Mouse (Mus musculus): ENCODE data around the gene Sall4. TPM values are rescaled to one million over a fixed set of nuclear protein-coding genes. Genes with fewer than 3 reads are reported as not detected.

Sall4 gene
- polyA plus RNA-seq, 1 experiment from 2014 or later = 0.09 TPM

- no peak for ATAC-seq (ENCODE audit: low FRiP score, low TSS enrichment)
- H3K4me3 ChIP-seq (ENCODE audit: low read length) = no peak overlapping the region
- H3K9me3 ChIP-seq (ENCODE audit: low read length) = 0 out of 2 replicates have a peak, but pooled peaks cover 3% of the 10 kb centered on the region
- H3K36me3 ChIP-seq (ENCODE audit: insufficient read depth, low read length) = no peaks in the 10 kb centered on the region
- no peak overlapping the region for H3K4me2 ChIP-seq (replicated peaks; ENCODE audit: low read depth, low read length)
- no peak overlapping the region for H3K27ac ChIP-seq (ENCODE audit: low read length)
- WGBS = 13% methylated on average over 9 of the region's 9 CpGs
- H3K4me1 ChIP-seq (ENCODE audit: insufficient read depth, low read length) = no peaks in the 10 kb centered on the region
- no peaks in the 10 kb centered on the region; the same call in 1 of the 2 replicates for H3K27me3 ChIP-seq (ENCODE audit: insufficient read depth, low read length)
- H3K9ac ChIP-seq (replicated peaks; ENCODE audit: low read length) = no peak overlapping the region
Measured at GRCm38 (mm10) chr2:168780024-168780423, 12.3 kb upstream of the Sall4 start.

GRCm38 (mm10) chr2:168777481-168777880, 9.7 kb upstream of the Sall4 start:
- no peak overlapping the region for H3K4me2 ChIP-seq (replicated peaks; ENCODE audit: low read depth, low read length)
- H3K9me3 ChIP-seq (ENCODE audit: low read length) = 0 out of 2 replicates have a peak, but pooled peaks cover 3% of the 10 kb centered on the region
- no peak overlapping the region for H3K4me3 ChIP-seq (ENCODE audit: low read length)
- H3K27ac ChIP-seq (ENCODE audit: low read length) = no peak overlapping the region
- no peaks in the 10 kb centered on the region for H3K4me1 ChIP-seq (ENCODE audit: insufficient read depth, low read length)
- ATAC-seq (ENCODE audit: low FRiP score, low TSS enrichment) = no peak
- no peaks in the 10 kb centered on the region for H3K36me3 ChIP-seq (ENCODE audit: insufficient read depth, low read length)
- no peak overlapping the region for H3K9ac ChIP-seq (replicated peaks; ENCODE audit: low read length)
- H3K27me3 ChIP-seq (ENCODE audit: insufficient read depth, low read length) = no peaks in the 10 kb centered on the region; the same call in 1 of the 2 replicates

- ATAC-seq (ENCODE audit: low FRiP score, low TSS enrichment) = no peak
- Histone ChIP-seq H3K4me1 (ENCODE audit: insufficient read depth, low read length) (no peaks in the 10 kb centered on the region), H3K36me3 (ENCODE audit: insufficient read depth, low read length) (no peaks in the 10 kb centered on the region), H3K4me2 (replicated peaks; ENCODE audit: low read depth, low read length) (no peak overlapping the region), H3K9ac (replicated peaks; ENCODE audit: low read length) (no peak overlapping the region), H3K4me3 (ENCODE audit: low read length) (no peak overlapping the region), H3K9me3 (ENCODE audit: low read length) (0 out of 2 replicates have a peak, but pooled peaks cover 3% of the 10 kb centered on the region), H3K27me3 (ENCODE audit: insufficient read depth, low read length) (peaks cover 8% of the 10 kb centered on the region; the same call in 1 of the 2 replicates), H3K27ac (ENCODE audit: low read length) (no peak overlapping the region)
- 90% methylated on average over 3 of the region's 3 CpGs for WGBS
Measured at GRCm38 (mm10) chr2:168776238-168776637, 8.5 kb upstream of the Sall4 start.

- ATAC-seq (ENCODE audit: low FRiP score, low TSS enrichment) = no peak
- no peak overlapping the region for H3K4me3 ChIP-seq (ENCODE audit: low read length)
- no peak overlapping the region for H3K27ac ChIP-seq (ENCODE audit: low read length)
- peaks cover 16% of the 10 kb centered on the region for H3K4me1 ChIP-seq (ENCODE audit: insufficient read depth, low read length)
- no peak overlapping the region for H3K9ac ChIP-seq (replicated peaks; ENCODE audit: low read length)
- no peak overlapping the region for H3K4me2 ChIP-seq (replicated peaks; ENCODE audit: low read depth, low read length)
- no peaks in the 10 kb centered on the region for H3K9me3 ChIP-seq (ENCODE audit: low read length)
- H3K27me3 ChIP-seq (ENCODE audit: insufficient read depth, low read length) = peaks cover 70% of the 10 kb centered on the region
- WGBS = 59% methylated on average over 8 of the region's 8 CpGs
- H3K36me3 ChIP-seq (ENCODE audit: insufficient read depth, low read length) = no peaks in the 10 kb centered on the region
Measured at GRCm38 (mm10) chr2:168769259-168769658, 1.5 kb upstream of the Sall4 start.

- no peak overlapping the region for H3K9ac ChIP-seq (replicated peaks; ENCODE audit: low read length)
- peaks cover 22% of the 10 kb centered on the region for H3K4me1 ChIP-seq (ENCODE audit: insufficient read depth, low read length)
- no peak overlapping the region for H3K27ac ChIP-seq (ENCODE audit: low read length)
- no peaks in the 10 kb centered on the region for H3K9me3 ChIP-seq (ENCODE audit: low read length)
- H3K27me3 ChIP-seq (ENCODE audit: insufficient read depth, low read length) = peaks cover 88% of the 10 kb centered on the region
- H3K36me3 ChIP-seq (ENCODE audit: insufficient read depth, low read length) = no peaks in the 10 kb centered on the region
- WGBS = under 1% methylated on average over 52 of the region's 52 CpGs
- ATAC-seq (ENCODE audit: low FRiP score, low TSS enrichment) = 0 out of 2 replicates have a peak, but pooled peaks have one; percentile 41
- peak overlapping the region; percentile 69 for H3K4me2 ChIP-seq (replicated peaks; ENCODE audit: low read depth, low read length)
- H3K4me3 ChIP-seq (ENCODE audit: low read length) = peak overlapping the region; percentile 45
Measured at GRCm38 (mm10) chr2:168766538-168767361, 993 bp downstream of the Sall4 start.

GRCm38 (mm10) chr2:168765696-168766537, 1.8 kb downstream of the Sall4 start:
- Histone ChIP-seq H3K4me1 (ENCODE audit: insufficient read depth, low read length) (peaks cover 22% of the 10 kb centered on the region), H3K9ac (replicated peaks; ENCODE audit: low read length) (peak overlapping the region; percentile 37; the same call in 1 of the 2 replicates), H3K4me3 (ENCODE audit: low read length) (peak overlapping the region; percentile 45), H3K27me3 (ENCODE audit: insufficient read depth, low read length) (peaks cover 96% of the 10 kb centered on the region), H3K9me3 (ENCODE audit: low read length) (no peaks in the 10 kb centered on the region), H3K27ac (ENCODE audit: low read length) (no peak overlapping the region), H3K4me2 (replicated peaks; ENCODE audit: low read depth, low read length) (peak overlapping the region; percentile 69), H3K36me3 (ENCODE audit: insufficient read depth, low read length) (no peaks in the 10 kb centered on the region)
- ATAC-seq (ENCODE audit: low FRiP score, low TSS enrichment) = peak; percentile 52; the same call in 1 of the 2 replicates
- WGBS = under 1% methylated on average over 61 of the region's 65 CpGs

- Histone ChIP-seq H3K27ac (ENCODE audit: low read length) (no peak overlapping the region), H3K9ac (replicated peaks; ENCODE audit: low read length) (no peak overlapping the region), H3K4me3 (ENCODE audit: low read length) (peak overlapping the region; percentile 45), H3K4me2 (replicated peaks; ENCODE audit: low read depth, low read length) (peak overlapping the region; percentile 69), H3K9me3 (ENCODE audit: low read length) (no peaks in the 10 kb centered on the region), H3K27me3 (ENCODE audit: insufficient read depth, low read length) (peaks cover 95% of the 10 kb centered on the region), H3K4me1 (ENCODE audit: insufficient read depth, low read length) (peaks cover 22% of the 10 kb centered on the region), H3K36me3 (ENCODE audit: insufficient read depth, low read length) (no peaks in the 10 kb centered on the region)
- WGBS = under 1% methylated on average over 31 of the region's 32 CpGs
- ATAC-seq (ENCODE audit: low FRiP score, low TSS enrichment) = peak; percentile 78
Measured at GRCm38 (mm10) chr2:168765065-168765681, 2.6 kb downstream of the Sall4 start.

GRCm38 (mm10) chr2:168764460-168764867, 3.3 kb downstream of the Sall4 start:
- no peak overlapping the region for H3K4me3 ChIP-seq (ENCODE audit: low read length)
- H3K27me3 ChIP-seq (ENCODE audit: insufficient read depth, low read length) = peaks cover 88% of the 10 kb centered on the region
- no peaks in the 10 kb centered on the region for H3K36me3 ChIP-seq (ENCODE audit: insufficient read depth, low read length)
- H3K9me3 ChIP-seq (ENCODE audit: low read length) = no peaks in the 10 kb centered on the region
- 15% methylated on average over 9 of the region's 9 CpGs for WGBS
- no peak overlapping the region for H3K4me2 ChIP-seq (replicated peaks; ENCODE audit: low read depth, low read length)
- H3K4me1 ChIP-seq (ENCODE audit: insufficient read depth, low read length) = peaks cover 22% of the 10 kb centered on the region
- no peak overlapping the region for H3K9ac ChIP-seq (replicated peaks; ENCODE audit: low read length)
- H3K27ac ChIP-seq (ENCODE audit: low read length) = no peak overlapping the region
- no peak for ATAC-seq (ENCODE audit: low FRiP score, low TSS enrichment)

GRCm38 (mm10) chr2:168763785-168764184, 4.0 kb downstream of the Sall4 start:
- WGBS = 10% methylated on average over 7 of the region's 7 CpGs
- H3K9ac ChIP-seq (replicated peaks; ENCODE audit: low read length) = no peak overlapping the region
- H3K4me1 ChIP-seq (ENCODE audit: insufficient read depth, low read length) = peaks cover 22% of the 10 kb centered on the region
- no peak overlapping the region for H3K4me3 ChIP-seq (ENCODE audit: low read length)
- no peak for ATAC-seq (ENCODE audit: low FRiP score, low TSS enrichment)
- H3K36me3 ChIP-seq (ENCODE audit: insufficient read depth, low read length) = no peaks in the 10 kb centered on the region
- H3K27me3 ChIP-seq (ENCODE audit: insufficient read depth, low read length) = peaks cover 81% of the 10 kb centered on the region
- no peaks in the 10 kb centered on the region for H3K9me3 ChIP-seq (ENCODE audit: low read length)
- H3K27ac ChIP-seq (ENCODE audit: low read length) = no peak overlapping the region
- H3K4me2 ChIP-seq (replicated peaks; ENCODE audit: low read depth, low read length) = no peak overlapping the region

All from kidney, embryonic 16.5 days (tissue).